15 mouse cellular contexts compared by ENCODE assay signal in the genomic region with DNA sequence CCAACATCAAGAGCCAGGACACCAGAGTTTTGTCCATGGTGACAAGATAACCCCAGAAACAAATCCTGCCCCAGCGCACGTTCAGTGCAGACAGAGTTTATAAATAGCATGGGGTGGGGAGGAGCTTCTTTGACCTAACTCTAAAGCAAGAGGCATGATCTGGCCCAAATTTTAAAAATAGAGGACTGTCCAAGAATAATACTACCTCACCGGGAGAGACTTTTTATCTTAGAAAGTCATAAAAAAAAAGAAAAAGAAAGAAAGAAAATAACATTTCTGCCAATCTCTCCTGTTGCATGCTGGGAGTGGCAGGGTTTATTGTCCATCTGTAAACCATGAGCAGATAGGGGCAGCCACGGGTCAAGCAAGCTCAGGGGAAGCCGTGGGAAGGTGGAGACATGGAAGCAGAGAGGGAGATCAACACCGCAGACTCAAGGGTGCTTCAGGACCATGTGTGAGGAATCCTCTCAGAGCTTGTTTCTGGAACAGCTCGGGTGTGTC.
DNase-seq lines count a peak whose midpoint lies in the region; ATAC-seq and TF ChIP-seq lines count a peak whose summit lies in the region.
"Had no signal": no experiment of that assay in that cellular context is flagged by ENCODE, and none has a peak within 500 bp of the region (broad histone marks: within the 10 kb centered on the region; RNA-seq: fewer than 3 reads in every experiment).

No protein-coding gene starts in this region.

- no peaks in the 10 kb centered on the region for H3K9me3 ChIP-seq in kidney, embryonic 15.5 days (replicated peaks)
- no peaks in the 10 kb centered on the region for H3K9me3 ChIP-seq in heart, embryonic 13.5 days
- H3K9me3 ChIP-seq: embryonic facial prominence, embryonic 10.5 days; hindbrain, embryonic 12.5 days; lung, embryonic 15.5 days had no signal

- no peak overlapping the region for H3K4me2 ChIP-seq in kidney, embryonic 15.5 days
- peak overlapping the region; percentile 39; the same call in 1 of the 2 replicates for H3K4me2 ChIP-seq in heart, embryonic 13.5 days
- H3K4me2 ChIP-seq: hindbrain, embryonic 12.5 days; lung, embryonic 15.5 days had no signal

- H3K27ac ChIP-seq in kidney, embryonic 15.5 days = peak overlapping the region; percentile 81
- H3K27ac ChIP-seq in embryonic fibroblast, embryonic 13.5 days (ENCODE audit: insufficient read depth, low read length) = peak overlapping the region; percentile 15; the same call in 1 of the 2 replicates
- H3K27ac ChIP-seq in heart, embryonic 13.5 days (replicated peaks) = peak overlapping the region; percentile 84
- peak overlapping the region; percentile 77 for H3K27ac ChIP-seq in macrophage
- H3K27ac ChIP-seq: embryonic facial prominence, embryonic 10.5 days; hindbrain, embryonic 12.5 days; lung, embryonic 15.5 days had no signal

- WGBS in kidney, embryonic 15.5 days = 30% methylated on average over 7 of the region's 7 CpGs
- 18% methylated on average over 7 of the region's 7 CpGs for WGBS in heart, embryonic 13.5 days
- WGBS in macrophage (ENCODE audit: missing documents) = 71% methylated on average over 7 of the region's 7 CpGs

- no peak overlapping the region for H3K4me3 ChIP-seq in kidney, embryonic 15.5 days (replicated peaks)
- no peak overlapping the region for H3K4me3 ChIP-seq in embryonic fibroblast, embryonic 13.5 days (ENCODE audit: insufficient read depth, low read length)
- H3K4me3 ChIP-seq in heart, embryonic 13.5 days = no peak overlapping the region
- no peak overlapping the region for H3K4me3 ChIP-seq in macrophage (ENCODE audit: inconsistent target)
- H3K4me3 ChIP-seq: embryonic facial prominence, embryonic 10.5 days; hindbrain, embryonic 12.5 days; lung, embryonic 15.5 days had no signal

- TF ChIP-seq POLR2A in embryonic fibroblast, embryonic 13.5 days (IDR thresholded peaks at IDR 0.05; ENCODE audit: low read depth, low read length) = no peak

- H3K79me2 ChIP-seq in macrophage (ENCODE audit: inconsistent target) = no peaks in the 10 kb centered on the region

- peaks cover 49% of the 10 kb centered on the region for H3K4me1 ChIP-seq in kidney, embryonic 15.5 days
- peaks cover 20% of the 10 kb centered on the region for H3K4me1 ChIP-seq in embryonic fibroblast, embryonic 13.5 days (ENCODE audit: control insufficient read depth, insufficient read depth, low read length)
- peaks cover 77% of the 10 kb centered on the region for H3K4me1 ChIP-seq in heart, embryonic 13.5 days

- no peak overlapping the region for H3K9ac ChIP-seq in kidney, embryonic 15.5 days
- H3K9ac ChIP-seq in heart, embryonic 13.5 days = no peak overlapping the region
- H3K9ac ChIP-seq: hindbrain, embryonic 12.5 days; lung, embryonic 15.5 days had no signal

- ATAC-seq in kidney, embryonic 15.5 days (replicated peaks; ENCODE audit: low FRiP score) = 0 out of 2 replicates have a peak, but pooled peaks have one; percentile 20
- 0 out of 2 replicates have a peak, but pooled peaks have one; percentile 25 for ATAC-seq in heart, embryonic 13.5 days (ENCODE audit: extremely low read depth, insufficient number of reproducible peaks, low FRiP score, low TSS enrichment)
- ATAC-seq in erythroid progenitor cell, adult 5-6 weeks (replicated peaks; ENCODE audit: low FRiP score, poor library complexity, severe bottlenecking) = no peak
- ATAC-seq: intestine, embryonic 16.5 days; Patski had no signal

- H3K27me3 ChIP-seq in kidney, embryonic 15.5 days = no peaks in the 10 kb centered on the region
- H3K27me3 ChIP-seq in heart, embryonic 13.5 days (replicated peaks) = no peaks in the 10 kb centered on the region
- H3K27me3 ChIP-seq: CH12.LX; lung, embryonic 15.5 days; Patski had no signal

- H3K36me3 ChIP-seq in kidney, embryonic 15.5 days = no peaks in the 10 kb centered on the region
- H3K36me3 ChIP-seq in heart, embryonic 13.5 days = no peaks in the 10 kb centered on the region
- no peaks in the 10 kb centered on the region for H3K36me3 ChIP-seq in macrophage (ENCODE audit: inconsistent target)
- H3K36me3 ChIP-seq: embryonic facial prominence, embryonic 10.5 days; hindbrain, embryonic 12.5 days; lung, embryonic 15.5 days had no signal

- DNase-seq in kidney, adult 11 months = no peak
- DNase-seq in thymus, adult 18-20 months = no peak
- DNase-seq: cerebellum, postnatal 14 days; liver had no signal

- TF ChIP-seq CTCF in embryonic fibroblast, embryonic 13.5 days (IDR thresholded peaks at IDR 0.05; ENCODE audit: borderline replicate concordance, insufficient read depth, low read length) = no peak

Comparison
In these comparisons a context has a peak if more than half of its experiments do, and no peak if none do; other contexts are left out.
1. H3K27ac ChIP-seq: peak in every context shown above with its lines; median percentile 84 in heart, embryonic 13.5 days; 81 in kidney, embryonic 15.5 days; 77 in macrophage; 15 in embryonic fibroblast, embryonic 13.5 days.